12 mouse cellular contexts compared by ENCODE assay signal in the genomic region with DNA sequence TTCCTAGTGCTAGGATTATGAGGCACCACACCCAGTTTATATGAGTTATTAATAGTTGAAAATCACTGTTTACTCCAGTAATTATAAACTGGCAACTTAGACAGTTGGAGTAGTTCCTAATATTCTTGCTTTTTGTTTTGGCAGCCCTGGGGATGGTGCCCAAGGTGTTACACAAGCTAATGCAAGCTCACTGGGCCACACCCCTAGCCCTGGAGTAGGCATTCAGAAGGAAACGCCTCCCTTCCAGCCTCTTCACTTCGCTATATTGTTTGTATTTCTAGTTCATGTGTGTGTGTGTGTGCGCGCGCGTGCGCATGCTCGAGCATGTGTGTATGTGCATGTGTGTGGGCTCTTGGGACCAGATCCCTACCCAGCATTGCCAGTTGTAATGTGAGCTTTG.
"Had no signal": no experiment of that assay in that cellular context is flagged by ENCODE, and none has a peak within 500 bp of the region (broad histone marks: within the 10 kb centered on the region; RNA-seq: fewer than 3 reads in every experiment).

No protein-coding gene starts in this region.

- H3K9ac ChIP-seq: intestine, embryonic 15.5 days; limb, embryonic 12.5 days; liver, embryonic 14.5 days; lung, embryonic 14.5 days; midbrain, embryonic 12.5 days; neural tube, embryonic 12.5 days had no signal

- H3K4me2 ChIP-seq: intestine, embryonic 15.5 days; limb, embryonic 12.5 days; lung, embryonic 14.5 days; midbrain, embryonic 12.5 days; neural tube, embryonic 12.5 days had no signal

- DNase-seq: kidney, adult 18-20 months; kidney, postnatal 10 days; kidney, postnatal 4 days; lung, embryonic 14.5 days; thymus, adult 18-20 months; thymus, postnatal 14 days had no signal

- ATAC-seq: intestine, embryonic 15.5 days had no signal

- H3K4me3 ChIP-seq: intestine, embryonic 15.5 days; limb, embryonic 12.5 days; midbrain, embryonic 12.5 days; myocyte; neural tube, embryonic 12.5 days had no signal

- H3K4me1 ChIP-seq: intestine, embryonic 15.5 days; limb, embryonic 12.5 days; midbrain, embryonic 12.5 days; neural tube, embryonic 12.5 days had no signal

- H3K27ac ChIP-seq: intestine, embryonic 15.5 days; limb, embryonic 12.5 days; liver, embryonic 14.5 days; midbrain, embryonic 12.5 days; neural tube, embryonic 12.5 days had no signal

- H3K9me3 ChIP-seq: intestine, embryonic 15.5 days; limb, embryonic 12.5 days; midbrain, embryonic 12.5 days; neural tube, embryonic 12.5 days had no signal

- H3K27me3 ChIP-seq: intestine, embryonic 15.5 days; limb, embryonic 12.5 days; midbrain, embryonic 12.5 days; neural tube, embryonic 12.5 days had no signal

- H3K36me3 ChIP-seq: intestine, embryonic 15.5 days had no signal
